Mouse (Mus musculus) cerebellum, adult 9-10 months (tissue): ENCODE results near the gene Sf1.

Experiments used
- DNase-seq: peaks from one replicate; pipeline ENCODE4 v3.0.0; 2022

The Sf1 gene

GRCm38 (mm10) chr19:6363411-6364240 is at the start of gene Sf1:
TSS of gene Sf1 (plus strand) at chr19:6363690.
- peak; percentile 100 for DNase-seq

GRCm38 (mm10) chr19:6313796-6314195 is 49.7 kb upstream of the Sf1 start:
- DNase-seq = peak; percentile 39

GRCm38 (mm10) chr19:6314513-6314912 is 49.0 kb upstream of the Sf1 start:
- DNase-seq = peak; percentile 49

DNA sequence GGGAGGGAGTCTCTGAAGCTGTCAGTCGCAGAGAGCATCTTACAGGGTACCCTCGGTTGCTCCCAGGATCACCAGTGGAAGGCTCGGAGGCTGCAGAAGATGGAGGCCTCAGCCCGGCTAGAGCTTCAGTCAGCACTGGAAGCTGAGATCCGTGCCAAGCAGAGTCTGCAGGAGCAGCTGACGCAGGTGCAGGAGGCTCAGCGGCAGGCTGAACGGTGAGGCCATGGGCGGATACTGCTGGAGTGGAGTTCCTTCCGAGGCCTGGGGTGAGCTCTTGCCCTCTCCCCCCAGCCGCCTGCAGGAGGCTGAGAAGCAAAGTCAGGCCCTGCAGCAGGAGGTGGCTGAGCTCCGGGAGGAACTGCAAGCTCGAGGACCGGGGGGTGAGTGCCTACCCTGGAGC is 47.9 kb upstream of the Sf1 start:
- peak; percentile 80 for DNase-seq

DNA sequence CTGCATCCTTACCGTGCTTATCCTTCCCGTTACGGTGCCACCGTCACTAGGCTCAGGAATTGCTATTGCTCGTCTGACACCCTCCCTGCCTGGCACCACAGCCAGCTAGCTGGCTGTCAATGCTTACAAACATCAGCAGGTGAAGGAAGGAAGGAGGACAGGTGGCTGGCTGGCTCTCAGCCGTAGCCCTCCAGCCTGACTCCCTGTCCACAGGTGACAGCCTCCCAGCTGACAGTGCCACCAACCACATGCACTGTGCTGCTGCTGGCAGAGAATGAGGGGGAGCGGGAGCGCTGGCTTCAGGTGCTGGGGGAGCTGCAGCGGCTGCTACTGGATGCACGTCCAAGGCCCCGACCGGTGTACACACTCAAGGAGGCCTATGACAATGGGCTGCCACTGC is 45.3 kb upstream of the Sf1 start:
- no peak for DNase-seq

DNA sequence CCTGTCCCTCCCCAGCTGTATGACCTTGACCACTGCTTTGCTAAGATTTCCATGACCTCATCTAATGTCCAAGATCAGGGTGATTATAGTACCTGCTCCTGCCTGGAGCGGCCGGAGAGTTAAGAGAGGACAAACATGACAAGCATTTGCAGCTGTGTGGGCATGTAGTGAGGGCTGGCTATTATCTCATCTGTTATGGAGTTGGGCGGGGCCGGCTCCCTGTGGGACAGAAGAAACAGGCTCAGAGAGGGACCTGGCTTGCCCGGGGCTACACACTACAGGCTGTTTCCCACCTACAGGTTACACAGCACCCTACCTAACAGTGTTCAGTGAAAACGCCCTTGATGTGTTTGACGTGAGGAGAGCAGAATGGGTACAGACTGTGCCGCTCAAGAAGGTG is 42.1 kb upstream of the Sf1 start:
- DNase-seq = no peak

- DNase-seq = no peak
Observed at GRCm38 (mm10) chr19:6321786-6322621, 41.5 kb upstream of the Sf1 start.

DNA sequence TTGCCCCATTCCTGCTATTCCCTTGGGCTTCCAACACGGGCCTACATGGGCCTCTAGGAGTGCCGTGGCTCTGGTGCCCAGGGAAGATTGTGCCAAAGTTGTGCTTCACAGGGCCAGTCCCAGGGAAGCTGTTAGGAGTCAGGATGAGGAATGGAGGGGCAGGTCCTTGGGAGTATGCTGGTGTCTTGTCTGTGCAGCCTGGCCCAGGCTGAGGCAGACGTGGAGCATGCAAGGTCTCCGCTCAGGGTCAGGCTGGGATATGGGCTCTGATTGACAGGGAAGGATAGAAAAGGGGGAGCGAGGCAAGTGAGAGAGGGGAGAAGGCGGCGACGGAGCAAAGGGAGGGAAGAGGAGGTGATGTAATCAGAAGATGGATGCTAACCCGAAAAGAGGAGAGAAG is 38.7 kb upstream of the Sf1 start:
- DNase-seq = no peak

DNA sequence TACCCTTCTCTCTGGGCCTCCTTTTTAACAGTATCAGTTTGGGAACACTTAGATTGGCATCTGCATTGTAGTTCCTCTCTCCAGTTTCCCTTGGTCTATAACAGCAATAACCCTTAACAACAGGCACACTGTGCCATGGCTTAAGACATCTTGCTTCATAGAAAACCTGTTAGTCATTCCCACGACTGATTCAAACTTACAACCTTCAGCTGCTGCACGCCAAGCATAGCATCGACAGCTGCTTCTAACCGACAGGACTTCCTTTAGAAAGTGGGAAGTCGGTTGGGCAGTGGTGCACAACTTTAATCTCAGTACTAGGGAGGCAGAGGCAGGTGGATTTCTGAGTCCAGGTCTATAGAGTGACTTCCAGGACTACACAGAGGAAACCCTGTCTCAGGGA is 32.3 kb upstream of the Sf1 start:
- DNase-seq = no peak

DNA sequence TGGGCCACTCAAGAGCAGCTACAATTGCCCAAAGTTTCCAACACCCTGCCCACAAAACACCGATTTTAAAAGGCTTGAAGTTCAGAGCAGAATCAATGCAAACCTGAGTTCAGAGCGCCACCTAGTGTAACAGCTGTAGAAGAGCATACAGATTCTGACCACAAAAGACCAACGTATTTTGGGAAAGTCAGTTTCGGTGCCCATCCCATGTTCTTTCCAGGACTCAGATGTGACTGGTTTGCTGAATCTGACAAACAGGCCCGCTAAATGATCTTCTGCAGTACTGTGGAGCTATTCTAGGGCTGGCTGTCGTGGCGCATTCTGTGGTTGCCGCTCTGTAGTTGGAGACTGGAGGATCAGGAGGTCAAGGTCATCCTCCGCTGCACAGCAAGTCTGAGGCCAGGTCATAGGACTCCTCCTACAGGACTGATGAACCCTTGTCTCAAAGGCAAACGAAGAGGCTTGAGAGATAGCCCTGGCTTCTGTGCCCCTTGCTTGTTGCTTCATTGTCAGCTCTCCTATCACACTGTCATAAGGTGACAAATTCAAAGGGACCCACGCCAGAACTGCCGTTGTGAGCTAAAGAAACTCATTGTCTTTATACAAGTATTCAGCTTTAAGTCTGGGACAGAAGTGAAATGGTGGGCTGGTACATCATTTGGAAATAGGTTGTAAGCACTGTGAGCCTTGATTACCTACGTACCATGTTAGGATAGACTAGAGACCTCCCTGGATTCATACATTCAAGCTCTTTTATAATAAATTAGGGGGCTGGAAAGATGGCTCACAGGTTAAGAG is 31.6 kb upstream of the Sf1 start:
- peak; percentile 72 for DNase-seq

DNA sequence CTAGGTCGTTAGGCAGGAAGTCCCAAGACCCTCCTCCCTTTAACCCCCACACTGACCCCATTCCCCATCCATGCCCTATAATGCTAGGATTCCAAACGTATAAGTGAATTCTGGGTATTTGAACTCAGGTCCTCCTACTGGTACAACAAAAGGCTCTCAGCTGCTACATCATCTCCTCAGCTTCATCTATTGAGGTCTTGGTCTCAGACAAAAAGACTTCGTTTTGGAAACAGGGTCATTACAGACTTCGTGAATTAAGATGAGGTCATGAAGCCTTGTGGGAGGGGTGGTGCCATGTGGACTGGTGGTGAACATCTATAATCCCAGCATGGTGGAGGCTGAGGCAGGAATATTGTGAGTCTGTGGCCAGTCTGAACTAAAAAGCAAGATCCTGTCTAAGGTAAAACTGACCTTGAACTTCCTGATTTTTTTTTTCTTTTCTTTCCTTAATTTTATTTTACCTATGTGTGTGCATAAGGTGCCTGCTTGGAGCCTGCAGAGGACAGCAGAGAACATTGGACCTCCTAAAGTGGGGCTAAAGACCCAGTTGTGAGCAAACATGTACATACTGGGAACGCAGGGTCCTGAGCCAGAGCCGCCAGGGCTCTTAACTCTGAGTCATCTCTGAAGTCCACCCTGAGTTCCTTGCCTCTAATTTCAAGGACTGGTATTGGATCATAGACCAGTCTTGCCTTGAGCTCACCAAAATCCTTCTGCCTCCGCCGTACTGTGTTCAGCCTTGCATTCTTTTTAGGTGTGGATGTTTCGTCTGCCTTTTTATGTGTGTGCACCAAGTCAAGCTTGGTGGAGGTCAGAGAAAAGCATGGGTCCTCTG is 29.5 kb upstream of the Sf1 start:
- peak; percentile 57 for DNase-seq

- peak; percentile 96 for DNase-seq
Observed at GRCm38 (mm10) chr19:6334673-6335457, 28.6 kb upstream of the Sf1 start, which contains the start of gene Men1. TSS of gene Men1 (plus strand) at chr19:6334979.

GRCm38 (mm10) chr19:6335458-6335827 is 28.0 kb upstream of the Sf1 start:
- peak; percentile 54 for DNase-seq

GRCm38 (mm10) chr19:6336920-6337319 is 26.6 kb upstream of the Sf1 start:
- DNase-seq = peak; percentile 55

GRCm38 (mm10) chr19:6338171-6338570 is 25.3 kb upstream of the Sf1 start:
- DNase-seq = no peak

GRCm38 (mm10) chr19:6338716-6339115 is 24.8 kb upstream of the Sf1 start:
- DNase-seq = no peak

DNA sequence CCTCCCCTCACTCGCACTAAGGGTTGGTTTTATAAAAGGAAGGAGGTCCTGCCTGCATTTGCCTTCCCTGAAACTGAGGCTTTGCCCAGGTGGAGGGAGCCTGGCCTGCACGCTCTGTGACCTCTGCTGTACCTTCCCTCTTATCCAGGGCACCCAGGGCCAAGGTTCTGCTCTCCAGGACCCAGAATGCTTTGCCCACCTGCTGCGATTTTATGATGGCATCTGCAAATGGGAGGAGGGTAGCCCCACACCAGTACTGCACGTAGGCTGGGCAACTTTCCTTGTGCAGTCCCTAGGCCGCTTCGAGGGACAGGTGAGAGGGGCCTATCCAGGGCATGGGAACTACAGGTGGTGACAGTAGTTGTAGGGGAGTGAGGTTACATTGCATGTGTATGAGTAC is 24.3 kb upstream of the Sf1 start:
- DNase-seq = no peak

DNA sequence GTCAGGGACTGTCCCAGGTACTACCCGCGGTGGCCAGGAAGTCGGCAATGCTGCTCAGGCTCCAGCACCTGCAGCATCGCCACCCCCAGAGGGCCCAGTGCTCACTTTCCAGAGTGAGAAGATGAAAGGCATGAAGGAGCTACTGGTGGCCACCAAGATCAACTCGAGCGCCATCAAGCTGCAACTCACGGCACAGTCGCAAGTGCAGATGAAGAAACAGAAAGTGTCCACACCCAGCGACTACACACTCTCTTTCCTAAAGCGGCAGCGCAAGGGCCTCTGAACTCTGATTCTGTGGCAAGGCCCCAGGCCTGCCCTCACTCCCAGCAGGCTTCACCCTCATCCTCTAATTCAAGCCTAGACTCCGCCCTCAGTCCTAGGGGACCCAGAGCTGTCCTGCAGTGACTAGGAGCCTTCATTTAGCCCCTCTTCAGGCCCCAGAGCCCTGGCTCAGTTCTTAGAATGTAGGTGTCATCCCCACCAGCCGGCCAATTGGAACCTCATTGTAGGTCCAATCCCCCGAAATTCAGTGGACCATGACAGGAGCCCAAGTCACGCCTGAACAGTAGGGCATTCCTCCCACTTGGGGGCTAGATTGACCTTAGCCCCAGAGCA is 23.5 kb upstream of the Sf1 start:
- peak; percentile 54 for DNase-seq

- peak; percentile 80 for DNase-seq
Observed at GRCm38 (mm10) chr19:6340524-6341452, 22.7 kb upstream of the Sf1 start, which contains the start of gene Map4k2. TSS of gene Map4k2 (plus strand) at chr19:6341135.
